Mouse (Mus musculus) testis, adult 2 months (tissue): ENCODE results near the gene Trim13.

Source experiments
- CTCF ChIP-seq: fragments of 200-500 bp; IDR thresholded peaks from 2 replicates; pipeline ENCODE4 v1.5.1; 2012; ENCODE audit warnings: low read depth, mild to moderate bottlenecking, inconsistent platforms, low read length, moderate library complexity; ENCODE audit not compliant: control insufficient read depth, insufficient read depth, insufficient replicate concordance
- POLR2A ChIP-seq: fragments of 200-500 bp; IDR thresholded peaks from 2 replicates; pipeline ENCODE4 v1.6.1; 2012; ENCODE audit warnings: low read depth, mild to moderate bottlenecking, inconsistent platforms, low read length, moderate library complexity; ENCODE audit not compliant: control insufficient read depth

- TF ChIP-seq CTCF (no peak), POLR2A (no peak)
Measured at GRCm38 (mm10) chr14:61611766-61612165, 13.7 kb downstream of the Trim13 start.
